Mouse (Mus musculus) CD4-positive, CD25-positive, alpha-beta regulatory T cell, adult 2 months (primary cell): Measurements from ENCODE around the gene Znfx1.

Experiments used
- DNase-seq: peaks from one replicate; pipeline ENCODE4 v3.0.0-alpha.2; 2012; ENCODE audit warnings: low read depth, low spot score

The Znfx1 gene

GRCm38 (mm10) chr2:167062965-167063880 lies at the start of gene Znfx1:
Gene Znfx1, minus strand, starts transcription at chr2:167063015.
- DNase-seq: peak; percentile 97

GRCm38 (mm10) chr2:167112259-167112658 lies 49.4 kb upstream of the Znfx1 start:
- DNase-seq: no peak

DNA sequence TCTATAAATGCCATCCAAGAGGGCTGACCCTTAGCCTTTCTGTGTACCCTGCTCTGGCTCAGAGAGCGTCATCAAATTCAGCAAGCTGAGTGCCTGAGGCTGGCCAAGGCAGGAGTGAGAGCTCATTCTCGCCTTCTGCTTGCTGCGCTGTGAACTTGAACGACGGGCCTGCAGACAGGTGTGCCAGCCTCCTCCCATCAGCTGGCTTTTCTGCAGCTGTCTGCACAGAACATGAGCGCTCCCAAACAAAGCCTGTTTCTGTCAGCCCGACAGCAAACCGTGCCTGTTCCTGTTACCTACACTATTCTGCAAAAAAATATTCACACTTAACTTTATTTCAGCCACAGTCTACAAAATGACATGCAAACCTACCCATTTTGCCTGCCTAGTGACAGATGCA lies 46.7 kb upstream of the Znfx1 start:
- DNase-seq: no peak

GRCm38 (mm10) chr2:167103546-167103945 lies 40.7 kb upstream of the Znfx1 start:
- DNase-seq: no peak

GRCm38 (mm10) chr2:167101743-167102441 lies 39.1 kb upstream of the Znfx1 start:
- peak; percentile 91 for DNase-seq

GRCm38 (mm10) chr2:167094688-167095087 lies 31.9 kb upstream of the Znfx1 start:
- no peak for DNase-seq

DNA sequence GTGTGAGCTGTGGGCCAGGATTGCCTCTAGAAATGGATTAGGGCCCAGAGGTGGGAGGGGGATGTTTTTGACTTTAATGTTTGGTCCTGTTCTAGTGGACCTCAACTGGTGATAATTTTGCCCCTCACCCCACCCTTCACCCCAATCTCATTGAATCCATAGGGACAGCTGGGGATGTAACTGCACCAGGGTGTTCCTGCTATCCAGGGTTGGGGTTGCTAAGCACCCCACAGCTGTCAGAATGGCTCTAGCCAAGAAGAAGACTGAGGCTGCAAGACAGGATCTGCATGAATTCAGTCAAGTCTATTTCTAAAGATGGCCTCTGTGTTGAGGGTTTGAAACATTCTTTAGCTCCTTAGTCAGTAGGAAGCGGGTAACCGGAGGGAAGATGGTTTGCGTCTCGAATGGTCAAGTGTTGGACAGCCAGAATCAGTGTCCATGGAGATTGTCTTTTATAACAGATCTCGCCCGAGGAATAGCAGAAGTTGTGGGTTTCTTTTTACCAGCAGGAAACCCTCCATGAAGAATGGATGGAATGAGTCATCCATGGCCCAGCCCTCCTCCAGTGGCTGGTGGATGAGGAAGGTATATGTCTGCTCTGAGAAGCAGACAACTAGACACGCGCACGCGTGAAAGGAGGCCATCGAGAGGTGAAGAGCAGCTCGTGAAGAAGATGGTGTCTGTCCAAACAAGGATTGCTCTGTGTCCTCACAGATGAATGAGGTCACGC lies 30.5 kb upstream of the Znfx1 start:
- DNase-seq: no peak

GRCm38 (mm10) chr2:167090271-167090670 lies 27.5 kb upstream of the Znfx1 start:
- DNase-seq: no peak

DNA sequence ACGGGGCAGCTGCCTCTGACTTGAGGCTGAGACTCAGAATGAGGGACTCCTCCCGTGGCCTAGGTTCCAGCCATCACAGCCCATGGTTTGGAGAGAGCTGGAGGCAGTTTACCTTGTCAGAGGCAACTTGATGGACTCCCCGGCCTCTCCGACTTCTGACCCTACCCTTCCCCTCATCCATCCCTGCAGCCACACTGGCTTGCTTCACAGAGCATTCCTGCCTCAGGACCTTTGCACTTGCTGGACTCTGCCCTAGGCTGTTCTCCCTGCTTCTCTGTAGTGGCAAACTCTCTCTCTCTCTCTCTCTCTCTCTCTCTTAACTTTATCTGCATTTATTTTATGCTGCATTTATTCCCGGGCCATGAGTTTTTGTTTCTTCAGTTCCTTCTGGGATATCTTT lies 24.0 kb upstream of the Znfx1 start:
- DNase-seq: no peak

GRCm38 (mm10) chr2:167086092-167086491 lies 23.3 kb upstream of the Znfx1 start:
- DNase-seq: no peak

DNA sequence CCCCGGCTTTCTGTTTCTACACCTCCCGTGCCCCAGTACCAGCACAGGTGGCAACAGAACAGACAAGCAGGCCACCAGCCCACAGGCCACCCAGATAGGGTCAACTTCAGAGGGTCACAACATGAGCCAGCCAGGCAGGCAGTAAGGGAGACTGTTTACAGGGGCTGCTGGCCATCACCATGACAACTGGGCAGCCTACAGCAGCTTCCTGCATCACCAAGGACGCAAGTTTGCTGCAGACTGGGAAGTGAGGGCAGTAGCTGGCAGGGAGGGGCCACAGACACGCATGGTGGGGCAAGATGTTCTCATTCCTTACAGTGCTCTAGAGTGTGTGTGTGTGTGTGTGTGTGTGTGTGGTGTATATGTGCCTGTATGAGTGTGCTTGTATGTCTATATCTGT lies 18.8 kb upstream of the Znfx1 start:
- peak; percentile 64 for DNase-seq

GRCm38 (mm10) chr2:167081135-167081534 lies 18.3 kb upstream of the Znfx1 start:
- DNase-seq: peak; percentile 19

DNA sequence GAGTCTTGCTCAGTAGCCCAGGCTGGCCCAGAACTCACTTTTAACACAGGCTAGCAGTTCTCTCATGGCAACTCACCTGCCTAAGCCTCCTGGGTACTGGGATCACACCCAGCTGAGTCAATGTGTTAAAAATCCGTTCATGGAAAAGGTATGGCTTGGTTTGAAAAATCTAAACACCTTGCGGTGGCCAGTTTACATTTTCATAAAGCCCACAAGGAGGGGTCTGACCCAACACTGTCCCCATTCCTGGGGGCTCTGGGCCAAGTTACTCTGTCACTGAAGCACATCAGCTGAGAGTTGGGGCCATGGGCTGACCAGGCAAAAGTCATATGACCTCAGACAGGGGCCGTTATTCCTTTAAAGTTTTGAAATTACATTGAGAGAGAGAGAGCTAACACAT lies 17.6 kb upstream of the Znfx1 start:
- DNase-seq: no peak

DNA sequence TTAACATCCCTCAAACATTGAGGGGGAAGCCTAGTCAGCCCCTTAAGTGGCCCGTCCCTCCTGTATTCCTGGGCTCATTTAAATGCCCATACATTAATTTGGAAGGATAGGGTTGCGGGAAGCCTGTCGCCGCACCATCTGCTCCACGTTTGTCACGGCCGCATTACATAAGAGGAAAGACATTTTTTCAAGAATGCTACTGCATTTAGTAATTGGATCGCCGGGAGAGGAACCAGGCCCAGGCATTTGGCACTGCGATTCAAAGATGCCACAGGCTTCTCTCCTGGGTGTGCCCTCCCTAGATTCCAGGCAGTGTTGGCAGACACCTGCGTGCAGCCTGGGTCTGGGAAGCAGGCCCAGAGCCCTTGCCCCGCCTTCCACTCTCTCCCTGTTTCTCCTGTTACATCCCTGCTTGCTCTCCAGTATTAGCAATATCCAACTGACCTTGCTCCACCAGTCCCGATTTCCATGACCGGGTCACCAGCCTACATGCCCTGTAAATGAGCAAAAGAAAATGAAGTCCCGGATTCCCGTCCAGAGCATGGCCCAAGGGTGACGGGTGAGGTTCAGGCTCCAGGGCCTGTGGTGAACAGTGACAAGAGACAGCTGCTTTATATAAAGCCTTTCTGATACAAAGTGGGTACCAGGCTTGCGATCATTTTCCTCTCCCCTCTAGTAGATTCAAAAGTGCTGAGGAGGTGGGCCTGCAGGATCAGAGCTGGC lies 16.9 kb upstream of the Znfx1 start:
- no peak for DNase-seq

DNA sequence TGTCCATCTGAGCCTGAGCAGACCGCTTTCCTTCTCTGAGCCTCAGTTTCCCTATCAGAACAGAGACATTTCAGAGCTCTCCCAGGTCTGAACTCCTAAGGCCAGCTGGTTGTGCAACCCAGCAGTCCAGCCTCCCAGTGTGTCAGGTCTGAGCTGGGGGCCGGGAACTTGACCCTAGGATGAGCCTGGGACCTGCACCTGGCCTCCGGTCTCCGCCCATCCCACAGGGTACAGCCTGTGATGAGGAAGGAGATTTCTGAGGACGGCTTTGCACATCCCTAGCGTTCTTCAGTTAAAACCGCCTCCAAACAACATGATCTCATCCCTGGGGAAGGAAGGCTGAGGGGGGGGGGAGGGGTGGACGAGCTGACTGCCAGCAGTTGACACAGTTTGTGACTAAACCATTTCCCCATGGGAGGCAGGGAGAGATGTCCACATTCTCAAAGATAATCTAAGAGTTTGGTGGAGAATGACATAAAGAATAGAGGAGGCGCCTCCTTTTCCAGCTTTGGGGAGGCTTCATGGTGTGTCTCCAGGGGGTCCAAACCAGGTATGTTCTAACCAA lies 16.2 kb upstream of the Znfx1 start:
- no peak for DNase-seq

- no peak for DNase-seq
Measured at GRCm38 (mm10) chr2:167078486-167078885, 15.7 kb upstream of the Znfx1 start.

DNA sequence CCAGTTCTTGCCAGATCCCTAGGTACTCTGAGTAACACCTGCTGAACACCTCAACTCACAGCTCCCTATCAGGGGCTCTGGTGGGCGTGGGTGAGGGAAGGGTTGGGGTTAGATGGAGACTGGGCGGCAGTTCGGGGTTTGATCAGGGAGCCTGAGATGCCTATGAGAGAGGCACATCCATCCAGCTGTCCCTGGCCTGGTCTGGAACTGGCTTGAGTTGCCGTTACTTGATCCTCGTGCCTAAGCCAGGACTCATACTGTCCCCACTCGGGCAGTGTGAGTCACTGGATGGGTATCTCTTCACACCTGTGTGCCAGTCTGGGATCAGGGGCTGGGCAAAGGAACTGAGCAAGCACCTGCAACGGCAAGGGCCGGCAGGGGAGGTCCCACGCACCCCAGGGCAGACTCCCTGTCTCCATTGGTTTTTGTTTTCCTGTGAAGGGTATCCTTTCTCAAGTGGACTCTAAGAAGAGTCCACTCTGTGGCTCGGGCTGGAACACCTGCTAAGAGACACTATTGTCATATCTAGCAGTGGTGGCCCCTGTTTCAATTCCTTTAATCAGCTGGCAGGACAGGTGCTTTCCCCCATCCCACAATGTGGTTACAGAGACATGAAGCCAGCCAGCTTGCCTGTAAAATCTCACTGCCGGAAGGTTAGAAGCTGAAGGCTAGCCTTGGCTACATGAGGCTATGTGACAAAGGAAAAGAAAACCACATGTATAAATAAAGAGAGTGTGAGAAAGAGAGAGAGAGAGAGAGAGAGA lies 14.6 kb upstream of the Znfx1 start:
- no peak for DNase-seq

- DNase-seq: no peak
Measured at GRCm38 (mm10) chr2:167076759-167077158, 13.9 kb upstream of the Znfx1 start.

GRCm38 (mm10) chr2:167076352-167076751 lies 13.5 kb upstream of the Znfx1 start:
- DNase-seq: no peak

GRCm38 (mm10) chr2:167074587-167074986 lies 11.8 kb upstream of the Znfx1 start:
- DNase-seq: no peak
